Mouse (Mus musculus) cerebellum, adult 8-10 months (tissue): Measurements from ENCODE around the gene Ror1.

Source experiments
- DNase-seq: peaks from one replicate; pipeline ENCODE4 v3.0.0; 2022

Gene Ror1

GRCm38 (mm10) chr4:100328361-100328970, 232.9 kb downstream of the Ror1 start:
- DNase-seq: no peak

- no peak for DNase-seq
These were observed 239.6 kb downstream of the Ror1 start for GRCm38 (mm10) chr4:100335168-100335567.

- no peak for DNase-seq
These were observed 252.2 kb downstream of the Ror1 start for GRCm38 (mm10) chr4:100347791-100348190.

- DNase-seq: no peak
These were observed 254.7 kb downstream of the Ror1 start for GRCm38 (mm10) chr4:100350106-100350795.

- DNase-seq: no peak
These were observed 256.3 kb downstream of the Ror1 start for GRCm38 (mm10) chr4:100351797-100352290.

GRCm38 (mm10) chr4:100355566-100355965, 260.0 kb downstream of the Ror1 start:
- DNase-seq: no peak

- DNase-seq: no peak
These were observed 262.4 kb downstream of the Ror1 start for GRCm38 (mm10) chr4:100357881-100358589.

- no peak for DNase-seq
These were observed 268.1 kb downstream of the Ror1 start for GRCm38 (mm10) chr4:100363666-100364065.

- no peak for DNase-seq
These were observed 273.1 kb downstream of the Ror1 start for GRCm38 (mm10) chr4:100368691-100369090.

- no peak for DNase-seq
These were observed 274.1 kb downstream of the Ror1 start for GRCm38 (mm10) chr4:100369541-100370174.

GRCm38 (mm10) chr4:100372806-100373205, 277.2 kb downstream of the Ror1 start:
- DNase-seq: peak; percentile 48

GRCm38 (mm10) chr4:100373780-100374179, 278.2 kb downstream of the Ror1 start:
- no peak for DNase-seq

- no peak for DNase-seq
These were observed 279.7 kb downstream of the Ror1 start for GRCm38 (mm10) chr4:100375286-100375685.

GRCm38 (mm10) chr4:100376163-100376562, 280.6 kb downstream of the Ror1 start:
- DNase-seq: no peak

- DNase-seq: no peak
These were observed 281.6 kb downstream of the Ror1 start for GRCm38 (mm10) chr4:100377231-100377630.

GRCm38 (mm10) chr4:100377996-100378395, 282.4 kb downstream of the Ror1 start:
- peak; percentile 47 for DNase-seq

- no peak for DNase-seq
These were observed 286.2 kb downstream of the Ror1 start for GRCm38 (mm10) chr4:100381760-100382159.

GRCm38 (mm10) chr4:100386272-100386988, 290.8 kb downstream of the Ror1 start:
- peak; percentile 32 for DNase-seq

- DNase-seq: peak; percentile 35
These were observed 294.8 kb downstream of the Ror1 start for GRCm38 (mm10) chr4:100390436-100390835.

- no peak for DNase-seq
These were observed 295.4 kb downstream of the Ror1 start for GRCm38 (mm10) chr4:100391021-100391420.

- no peak for DNase-seq
These were observed 297.9 kb downstream of the Ror1 start for GRCm38 (mm10) chr4:100393374-100394061.

GRCm38 (mm10) chr4:100395407-100395806, 299.8 kb downstream of the Ror1 start:
- no peak for DNase-seq
